Mouse (Mus musculus): ENCODE results near the gene Cyb561. TPM values are rescaled to one million over a fixed set of nuclear protein-coding genes. Genes with fewer than 3 reads are reported as not detected.

Gene Cyb561
- polyA plus RNA-seq, 1 experiment from 2014 or later = 4.1 TPM

DNA sequence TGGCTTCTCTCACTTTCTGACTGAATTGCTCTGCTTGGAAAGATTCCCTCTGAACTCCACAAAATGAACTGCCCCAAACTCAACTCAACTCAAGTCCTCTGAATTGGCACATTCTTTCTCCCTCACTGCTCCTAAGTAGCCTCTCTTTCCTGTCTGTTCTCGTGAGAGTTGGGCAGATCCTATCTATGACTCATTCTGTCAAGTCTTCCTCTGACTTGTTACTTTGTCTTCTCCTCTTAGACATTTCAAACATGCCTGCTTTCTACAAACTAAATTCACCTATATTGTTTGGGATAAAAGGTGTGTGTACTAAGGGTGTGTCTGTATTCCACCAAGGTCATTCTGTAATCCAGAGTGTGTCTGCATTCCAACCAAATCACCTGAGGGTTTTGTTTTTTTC, 54.0 kb downstream of the Cyb561 start:
- no peak overlapping the region for H3K27ac ChIP-seq (ENCODE audit: poor library complexity, severe bottlenecking)
- no peak overlapping the region for H3K4me3 ChIP-seq
- no peaks in the 10 kb centered on the region for H3K9me3 ChIP-seq (replicated peaks)
- no peaks in the 10 kb centered on the region for H3K4me1 ChIP-seq (replicated peaks)
- 23% methylated on average over 1 of the region's 1 CpGs for WGBS
- H3K4me2 ChIP-seq = no peak overlapping the region
- no peak overlapping the region for H3K9ac ChIP-seq
- H3K27me3 ChIP-seq (replicated peaks) = no peaks in the 10 kb centered on the region
- peaks cover 69% of the 10 kb centered on the region for H3K36me3 ChIP-seq
- ATAC-seq (ENCODE audit: insufficient number of reproducible peaks, low FRiP score) = no peak

DNA sequence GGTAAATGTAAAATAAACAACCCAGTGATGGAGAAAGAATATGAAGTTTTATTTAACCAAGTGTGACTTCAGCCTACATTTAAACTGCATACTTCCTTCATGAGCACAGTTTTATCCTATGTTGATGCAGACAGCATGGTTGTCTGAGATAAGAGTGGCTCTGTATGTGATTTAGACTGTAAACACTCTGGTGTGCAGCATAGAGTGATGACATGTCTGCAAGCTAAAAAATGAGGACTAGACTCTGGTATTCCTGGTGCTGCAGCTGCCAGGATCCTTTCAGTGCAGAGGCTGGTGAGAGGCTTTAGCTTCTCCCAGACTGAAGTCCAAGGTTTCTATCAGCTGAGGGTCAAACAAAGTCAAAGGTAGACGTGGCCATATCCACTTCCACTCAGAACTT, 65.9 kb downstream of the Cyb561 start:
- H3K27me3 ChIP-seq (replicated peaks) = no peaks in the 10 kb centered on the region
- H3K9me3 ChIP-seq (replicated peaks) = no peaks in the 10 kb centered on the region
- H3K4me1 ChIP-seq (replicated peaks) = peaks cover 17% of the 10 kb centered on the region; the same call in 1 of the 2 replicates
- no peak overlapping the region for H3K4me2 ChIP-seq
- H3K9ac ChIP-seq = no peak overlapping the region
- ATAC-seq (ENCODE audit: insufficient number of reproducible peaks, low FRiP score) = peak; percentile 77
- H3K27ac ChIP-seq (ENCODE audit: poor library complexity, severe bottlenecking) = peak overlapping the region; percentile 65
- 19% methylated on average over 1 of the region's 1 CpGs for WGBS
- H3K36me3 ChIP-seq = peaks cover 7% of the 10 kb centered on the region; the same call in 1 of the 2 replicates
- no peak overlapping the region for H3K4me3 ChIP-seq

DNA sequence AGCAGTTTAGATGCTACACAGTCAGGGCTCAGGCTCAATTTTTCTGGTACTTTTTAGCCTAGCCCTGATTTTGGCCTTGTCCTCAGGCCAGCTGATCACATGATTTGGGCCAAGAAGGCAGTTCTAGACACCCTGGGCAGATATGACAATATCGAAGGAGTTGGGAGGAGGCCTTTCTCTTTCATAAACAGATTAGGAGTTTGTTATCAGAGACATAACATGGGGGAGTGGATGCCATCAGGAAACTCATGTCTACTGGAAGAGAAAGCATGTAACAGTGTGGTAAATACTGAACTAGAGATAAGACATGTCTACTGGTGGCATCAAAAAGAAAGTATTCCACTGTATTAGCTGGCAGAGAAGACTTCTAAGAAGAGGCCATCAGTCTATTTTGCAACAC, 67.6 kb downstream of the Cyb561 start:
- peak overlapping the region; percentile 51 for H3K27ac ChIP-seq (ENCODE audit: poor library complexity, severe bottlenecking)

More for the DNA sequence above, 67.6 kb downstream of the Cyb561 start:
- Histone ChIP-seq H3K4me2 (no peak overlapping the region), H3K4me3 (no peak overlapping the region), H3K36me3 (peaks cover 12% of the 10 kb centered on the region), H3K27me3 (replicated peaks) (no peaks in the 10 kb centered on the region), H3K4me1 (replicated peaks) (peaks cover 17% of the 10 kb centered on the region; the same call in 1 of the 2 replicates), H3K9me3 (replicated peaks) (no peaks in the 10 kb centered on the region), H3K9ac (no peak overlapping the region)
- ATAC-seq (ENCODE audit: insufficient number of reproducible peaks, low FRiP score) = no peak
- WGBS = 58% methylated on average over 1 of the region's 1 CpGs

Other genes with a start within 250 kb of the Cyb561 start
- 1.00 and 1.3 TPM in 2 replicates for gene Ace, start 14.6 kb upstream of the Cyb561 start, polyA plus RNA-seq (2016; fragmentation: Nextera tagmentation; extraction: Ambion mirVana)
- gene Ace3, start 41.3 kb upstream of the Cyb561 start, polyA plus RNA-seq (2016; fragmentation: Nextera tagmentation; extraction: Ambion mirVana) = not detected in 2 replicates
- 0.19 TPM in 1 of 2 replicates, not detected in the other for gene Kcnh6, start 54.8 kb upstream of the Cyb561 start, polyA plus RNA-seq (2016; fragmentation: Nextera tagmentation; extraction: Ambion mirVana)
- gene Dcaf7, start 83.5 kb upstream of the Cyb561 start, polyA plus RNA-seq (2016; fragmentation: Nextera tagmentation; extraction: Ambion mirVana) = 62.7 and 69.9 TPM in 2 replicates
- gene Taco1, start 112.7 kb upstream of the Cyb561 start, polyA plus RNA-seq (2016; fragmentation: Nextera tagmentation; extraction: Ambion mirVana) = 9.0 and 11.8 TPM in 2 replicates
- gene Map3k3, start 131.3 kb upstream of the Cyb561 start, polyA plus RNA-seq (2016; fragmentation: Nextera tagmentation; extraction: Ambion mirVana) = 35.0 and 35.3 TPM in 2 replicates
- not detected in 2 replicates for gene Gm10840, start 207.5 kb upstream of the Cyb561 start, polyA plus RNA-seq (2016; fragmentation: Nextera tagmentation; extraction: Ambion mirVana)
- 125 and 135 TPM in 2 replicates for gene Limd2, start 207.5 kb upstream of the Cyb561 start, polyA plus RNA-seq (2016; fragmentation: Nextera tagmentation; extraction: Ambion mirVana)
- gene Strada, start 248.8 kb upstream of the Cyb561 start, polyA plus RNA-seq (2016; fragmentation: Nextera tagmentation; extraction: Ambion mirVana) = 22.4 and 22.6 TPM in 2 replicates

All from heart, embryonic 12.5 days (tissue).